Mouse (Mus musculus) heart, adult 9 months (tissue): ENCODE results near the gene Eif1.
"Not testable (repeated sequence)": the region's sequence is repeated elsewhere in the genome, so short reads cannot be mapped to it uniquely, and the experiment has no call there.

Experiments used
- DNase-seq, 2 experiments: peaks; one replicate each; pipeline ENCODE4 v3.0.0; 2022; ENCODE audit warnings: low spot score in 2 of 2

The Eif1 gene

GRCm38 (mm10) chr11:100319492-100320171 is at the start of gene Eif1:
Gene Eif1, plus strand, starts transcription at chr11:100319885.
- DNase-seq: peak; percentile 99 to 100

DNA sequence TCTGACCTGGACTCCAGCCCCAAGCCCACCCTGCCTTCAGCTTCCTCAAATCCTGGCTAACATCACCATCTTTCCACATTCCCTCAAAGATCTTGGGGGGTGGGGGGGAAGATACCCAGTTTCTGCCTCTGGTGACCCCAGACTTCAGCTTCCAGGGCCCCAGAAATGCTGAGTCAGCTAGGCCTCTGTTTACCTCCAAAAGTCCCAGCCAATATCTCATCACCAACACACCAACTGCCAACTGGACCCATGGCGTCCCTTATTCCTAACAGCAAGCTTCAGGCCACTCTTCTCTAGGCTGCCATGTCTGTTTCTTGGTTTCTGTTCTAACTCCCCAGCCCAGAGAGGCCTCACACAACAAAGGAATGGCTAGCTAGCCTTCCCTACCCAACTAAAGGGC is 47.8 kb upstream of the Eif1 start:
- DNase-seq: no peak

- no peak for DNase-seq
Measured at GRCm38 (mm10) chr11:100274719-100275118, 45.0 kb upstream of the Eif1 start.

DNA sequence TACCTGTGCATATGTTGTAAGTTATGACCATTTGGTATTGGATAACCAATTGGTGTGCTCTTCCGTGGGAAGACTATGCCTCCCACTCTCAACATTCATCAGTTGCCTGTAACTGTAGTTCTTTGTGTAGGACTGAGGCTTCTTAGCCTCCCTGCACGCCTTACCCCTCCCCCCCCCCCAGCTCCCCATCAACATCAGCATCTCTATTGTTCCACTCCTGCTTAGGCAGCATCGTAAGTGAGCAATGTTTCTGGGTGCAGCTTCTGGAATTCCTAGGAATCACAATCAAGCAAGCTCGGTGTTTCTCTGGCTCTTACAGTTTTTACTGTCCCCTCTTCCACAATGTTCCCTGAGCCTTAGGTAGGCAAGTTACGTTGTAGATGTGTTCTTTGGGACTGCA is 44.2 kb upstream of the Eif1 start:
- no peak for DNase-seq

- DNase-seq: no peak
Measured at GRCm38 (mm10) chr11:100277726-100278480, 41.8 kb upstream of the Eif1 start.

DNA sequence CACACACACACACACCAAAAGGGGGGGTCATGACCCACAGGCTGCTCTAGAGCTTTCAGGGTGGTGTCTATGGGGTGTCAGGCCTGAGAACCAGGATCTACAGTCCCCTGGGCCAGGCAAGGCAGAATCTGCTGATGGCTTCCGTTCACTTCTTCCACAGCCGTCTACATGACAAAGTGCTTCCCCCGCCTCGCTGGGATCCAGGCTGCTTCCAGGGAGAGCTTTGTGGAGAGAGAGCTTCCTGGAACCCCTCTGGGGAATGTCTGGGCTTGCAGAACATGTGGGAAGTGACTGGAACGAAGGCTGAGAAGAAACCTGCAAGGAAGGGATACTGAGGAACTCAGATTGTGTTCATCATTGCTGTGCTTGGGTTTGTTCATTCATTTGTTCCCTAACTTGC is 40.9 kb upstream of the Eif1 start:
- DNase-seq: no peak

DNA sequence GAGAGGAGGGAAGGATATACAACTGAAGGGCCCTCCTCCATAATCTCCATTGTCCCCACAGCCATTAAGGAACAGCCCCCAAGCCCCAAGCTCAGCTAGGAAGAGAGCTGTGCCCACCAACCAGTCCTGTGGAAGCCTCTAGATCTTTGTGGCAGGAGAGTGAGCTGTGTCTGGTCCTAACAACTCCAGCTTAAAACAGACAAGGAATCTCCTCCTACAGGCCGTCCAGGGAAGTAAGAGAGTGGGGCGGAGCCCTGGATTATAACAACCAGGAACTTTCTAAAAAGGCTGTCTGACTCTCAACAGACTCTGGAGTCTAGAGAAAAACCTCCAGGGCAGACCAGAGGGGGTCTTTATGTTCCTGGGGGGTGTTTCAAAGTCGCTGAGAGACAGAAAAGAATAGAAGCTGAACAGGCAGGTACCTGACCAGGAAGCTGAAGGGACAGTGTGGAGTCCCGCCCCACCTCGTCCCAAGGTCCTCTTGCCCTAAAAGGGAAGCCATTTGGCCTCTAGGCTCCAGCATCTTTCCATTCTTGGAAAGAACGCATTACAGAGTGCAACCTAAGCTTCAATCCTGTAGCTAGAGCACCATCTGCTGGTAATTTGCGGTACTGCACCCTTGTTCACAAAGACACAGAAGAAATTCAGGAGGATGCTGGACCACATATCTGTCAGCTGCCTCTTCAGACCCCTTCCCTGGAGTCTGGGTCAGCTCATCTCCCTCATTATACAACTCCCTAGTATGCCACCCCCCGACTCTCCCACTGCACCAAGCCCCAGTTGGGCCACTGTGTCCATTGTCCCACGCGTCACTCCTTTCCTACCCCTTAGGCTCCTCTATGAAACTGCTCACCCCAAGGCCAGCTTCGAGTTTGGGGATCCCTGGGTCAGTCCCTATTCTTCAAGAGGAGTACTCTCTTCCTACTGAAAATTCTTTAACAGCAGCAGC is 37.8 kb upstream of the Eif1 start:
- peak in 1 of 2 experiments; percentile 76 for DNase-seq

DNA sequence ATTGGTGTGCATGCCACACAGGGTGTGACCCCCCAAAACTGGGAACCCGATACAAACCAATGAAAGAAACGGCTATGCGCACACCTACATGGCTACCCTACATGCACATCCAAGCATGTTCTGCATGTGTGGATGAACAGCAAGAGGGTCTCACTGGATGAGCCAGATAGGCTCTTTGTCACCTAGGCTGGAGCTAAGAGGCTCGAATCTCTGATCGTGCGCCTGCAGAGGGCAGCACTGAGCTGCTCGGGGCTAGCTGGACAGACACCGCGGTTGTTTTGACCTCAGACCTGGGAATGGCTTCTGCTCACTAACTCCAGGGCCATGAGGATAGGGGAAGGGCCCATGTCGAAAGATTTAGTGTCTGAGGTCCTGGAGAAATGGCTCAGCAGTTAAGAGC is 37.1 kb upstream of the Eif1 start:
- DNase-seq: peak; percentile 41 to 61

DNA sequence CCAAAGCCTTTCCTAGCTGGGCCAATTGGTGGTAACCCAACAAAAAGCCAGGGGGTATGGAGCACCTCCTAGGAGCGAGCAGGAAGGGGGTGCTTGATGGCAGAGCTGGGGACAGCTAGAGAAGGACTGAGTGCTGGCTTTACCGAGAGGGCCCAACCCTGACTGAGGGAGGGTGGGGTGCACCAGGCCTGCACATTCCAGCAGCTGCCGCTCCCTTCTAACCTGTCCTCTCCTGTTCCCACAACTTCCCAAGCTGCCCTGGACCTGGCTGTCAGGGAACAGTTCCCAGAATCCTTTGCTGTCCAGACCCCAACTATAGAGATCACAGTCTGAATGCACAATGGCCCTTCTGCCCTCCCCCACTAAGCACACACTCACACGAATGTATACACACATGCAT is 34.7 kb upstream of the Eif1 start:
- no peak for DNase-seq

GRCm38 (mm10) chr11:100287024-100287423 is 32.7 kb upstream of the Eif1 start:
- DNase-seq: peak; percentile 12 to 65

GRCm38 (mm10) chr11:100288942-100289341 is 30.7 kb upstream of the Eif1 start:
- peak in 1 of 2 experiments; percentile 18 for DNase-seq

GRCm38 (mm10) chr11:100290235-100290634 is 29.4 kb upstream of the Eif1 start:
- no peak for DNase-seq

DNA sequence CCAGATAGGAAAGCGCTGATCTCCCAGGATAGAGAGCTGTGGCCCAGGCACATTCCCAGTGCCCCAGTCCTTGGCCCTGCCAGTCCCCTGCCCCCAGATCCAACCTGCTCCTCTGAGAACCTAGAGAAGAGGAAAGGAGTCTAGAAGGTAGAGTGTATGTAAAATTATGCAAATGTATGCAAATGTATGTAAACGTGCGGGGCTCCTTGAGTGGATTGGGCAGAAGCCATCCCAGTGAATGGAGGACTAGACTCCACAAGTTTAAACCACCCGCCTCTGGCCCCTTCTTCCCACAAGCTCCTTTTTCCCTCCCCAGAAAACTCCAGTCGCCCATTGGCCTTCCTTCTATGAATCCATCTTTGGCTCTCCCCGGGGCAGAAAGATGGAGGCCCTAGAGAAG is 26.8 kb upstream of the Eif1 start:
- DNase-seq: no peak

DNA sequence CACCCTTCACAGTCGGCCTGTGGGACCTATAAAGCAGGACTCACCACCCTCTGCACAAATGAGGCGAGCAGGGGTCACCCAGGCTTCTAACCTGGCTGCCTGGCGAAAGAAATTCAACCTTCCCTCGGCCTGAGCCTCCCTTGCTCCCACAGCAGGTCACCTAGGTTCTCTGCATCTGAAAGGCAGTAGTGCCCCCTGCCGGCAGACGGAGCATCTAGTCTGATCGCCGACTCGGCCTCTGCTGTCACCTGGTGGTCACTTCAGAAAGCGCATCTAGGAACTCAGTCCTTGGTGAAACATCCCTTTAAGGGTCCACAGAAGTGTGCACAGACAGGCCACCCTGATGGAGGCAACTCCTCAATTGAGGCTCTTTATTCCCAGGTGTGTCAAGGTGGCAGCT is 24.4 kb upstream of the Eif1 start:
- peak; percentile 25 to 58 for DNase-seq

DNA sequence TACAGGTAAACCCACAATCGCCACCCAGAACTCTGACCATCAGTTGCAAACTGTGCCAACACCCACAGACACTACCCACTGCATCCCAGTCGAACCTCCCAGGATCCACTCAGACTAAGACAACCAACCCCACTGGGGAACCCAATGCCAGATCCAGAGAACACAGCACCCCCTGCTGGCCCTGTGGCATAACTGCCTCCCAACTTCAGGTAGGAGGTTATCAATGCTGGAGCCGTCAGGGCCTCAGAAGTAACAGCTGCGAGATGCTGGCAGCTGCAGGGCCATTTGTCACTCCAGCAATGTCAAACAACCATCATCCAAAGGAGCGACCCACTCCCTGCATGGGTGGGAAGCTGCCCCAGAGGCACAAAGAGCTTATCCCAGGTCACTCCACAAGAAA is 21.9 kb upstream of the Eif1 start:
- no peak for DNase-seq

- DNase-seq: peak in 1 of 2 experiments; percentile 68
Measured at GRCm38 (mm10) chr11:100298274-100299036, 21.2 kb upstream of the Eif1 start.

DNA sequence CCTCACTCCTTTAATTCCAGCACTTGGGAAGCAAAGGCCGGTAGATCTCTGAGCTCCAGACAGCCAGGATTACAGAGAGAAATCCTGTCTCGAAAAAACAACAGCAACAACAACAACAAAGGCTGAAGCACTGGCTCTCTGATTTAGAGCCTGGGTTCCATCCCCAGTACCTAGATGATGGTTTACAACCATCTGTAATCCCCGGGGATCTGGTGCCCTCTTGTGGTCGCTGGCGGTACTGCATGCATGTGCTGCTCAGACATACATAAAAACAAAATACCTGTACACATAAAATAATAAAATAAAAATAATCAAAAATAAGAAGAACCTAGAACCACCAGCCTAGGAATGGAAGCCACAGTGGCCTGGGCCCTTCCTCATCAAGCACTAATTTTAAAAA is 19.4 kb upstream of the Eif1 start:
- no peak for DNase-seq

GRCm38 (mm10) chr11:100301292-100301691 is 18.4 kb upstream of the Eif1 start:
- no peak for DNase-seq

- DNase-seq: no peak
Measured at GRCm38 (mm10) chr11:100307900-100308299, 11.8 kb upstream of the Eif1 start.

- DNase-seq: not testable (repeated sequence)
Measured at GRCm38 (mm10) chr11:100308672-100309071, 11.0 kb upstream of the Eif1 start.

GRCm38 (mm10) chr11:100311656-100312055 is 8.0 kb upstream of the Eif1 start:
- DNase-seq: no peak
